Mouse (Mus musculus): ENCODE data around the gene Sp2. TPM values are rescaled to one million over a fixed set of nuclear protein-coding genes. Genes with fewer than 3 reads are reported as not detected.

Gene Sp2
- polyA plus RNA-seq, 1 experiment from 2014 or later = 17.9 TPM

GRCm38 (mm10) chr11:96991501-96991900 is 8.7 kb upstream of the Sp2 start:
- no peaks in the 10 kb centered on the region for H3K36me3 ChIP-seq
- ATAC-seq (ENCODE audit: borderline replicate concordance, extremely low read depth, low FRiP score, low TSS enrichment) = no peak
- peaks cover 2% of the 10 kb centered on the region; the same call in 1 of the 2 replicates for H3K27me3 ChIP-seq
- H3K9me3 ChIP-seq = no peaks in the 10 kb centered on the region
- H3K4me2 ChIP-seq = no peak overlapping the region
- H3K4me1 ChIP-seq = peaks cover 48% of the 10 kb centered on the region
- peak overlapping the region; percentile 6; the same call in 1 of the 2 replicates for H3K27ac ChIP-seq
- no peak overlapping the region for H3K4me3 ChIP-seq
- H3K9ac ChIP-seq = no peak overlapping the region
- WGBS = 56% methylated on average over 5 of the region's 5 CpGs

GRCm38 (mm10) chr11:96987873-96988655 is 5.3 kb upstream of the Sp2 start:
- peaks cover 5% of the 10 kb centered on the region; the same call in 1 of the 2 replicates for H3K27me3 ChIP-seq
- 0 out of 2 replicates have a peak, but pooled peaks have one; percentile 8 for ATAC-seq (ENCODE audit: borderline replicate concordance, extremely low read depth, low FRiP score, low TSS enrichment)
- peak overlapping the region; percentile 16 for H3K4me3 ChIP-seq
- H3K4me2 ChIP-seq = peak overlapping the region; percentile 50
- no peak overlapping the region for H3K27ac ChIP-seq
- peaks cover 29% of the 10 kb centered on the region for H3K4me1 ChIP-seq
- no peaks in the 10 kb centered on the region for H3K9me3 ChIP-seq
- no peak overlapping the region for H3K9ac ChIP-seq
- no peaks in the 10 kb centered on the region for H3K36me3 ChIP-seq
- WGBS = 4% methylated on average over 31 of the region's 31 CpGs

GRCm38 (mm10) chr11:96986463-96986862 is 3.7 kb upstream of the Sp2 start:
- H3K4me1 ChIP-seq = peaks cover 16% of the 10 kb centered on the region
- H3K27ac ChIP-seq = no peak overlapping the region
- H3K4me3 ChIP-seq = no peak overlapping the region
- ATAC-seq (ENCODE audit: borderline replicate concordance, extremely low read depth, low FRiP score, low TSS enrichment) = no peak
- 31% methylated on average over 3 of the region's 3 CpGs for WGBS
- H3K4me2 ChIP-seq = no peak overlapping the region
- no peak overlapping the region for H3K9ac ChIP-seq
- H3K9me3 ChIP-seq = no peaks in the 10 kb centered on the region
- H3K36me3 ChIP-seq = no peaks in the 10 kb centered on the region
- H3K27me3 ChIP-seq = peaks cover 5% of the 10 kb centered on the region; the same call in 1 of the 2 replicates

GRCm38 (mm10) chr11:96984903-96985302 is 2.1 kb upstream of the Sp2 start:
- Histone ChIP-seq H3K9me3 (no peaks in the 10 kb centered on the region), H3K36me3 (no peaks in the 10 kb centered on the region), H3K4me3 (no peak overlapping the region), H3K27ac (no peak overlapping the region), H3K4me1 (peaks cover 11% of the 10 kb centered on the region), H3K27me3 (peaks cover 5% of the 10 kb centered on the region; the same call in 1 of the 2 replicates), H3K9ac (no peak overlapping the region), H3K4me2 (no peak overlapping the region)
- 39% methylated on average over 4 of the region's 4 CpGs for WGBS
- no peak for ATAC-seq (ENCODE audit: borderline replicate concordance, extremely low read depth, low FRiP score, low TSS enrichment)

- ATAC-seq (ENCODE audit: borderline replicate concordance, extremely low read depth, low FRiP score, low TSS enrichment) = no peak
- H3K27me3 ChIP-seq = peaks cover 5% of the 10 kb centered on the region; the same call in 1 of the 2 replicates
- H3K9me3 ChIP-seq = no peaks in the 10 kb centered on the region
- no peaks in the 10 kb centered on the region for H3K36me3 ChIP-seq
- H3K9ac ChIP-seq = no peak overlapping the region
- H3K4me3 ChIP-seq = no peak overlapping the region
- H3K27ac ChIP-seq = no peak overlapping the region
- peaks cover 10% of the 10 kb centered on the region for H3K4me1 ChIP-seq
- no peak overlapping the region for H3K4me2 ChIP-seq
- 3% methylated on average over 7 of the region's 7 CpGs for WGBS
These were observed 404 bp downstream of the Sp2 start for GRCm38 (mm10) chr11:96982355-96982754.

GRCm38 (mm10) chr11:96981461-96981860 is 1.3 kb downstream of the Sp2 start:
- Histone ChIP-seq H3K4me2 (no peak overlapping the region), H3K9me3 (no peaks in the 10 kb centered on the region), H3K36me3 (no peaks in the 10 kb centered on the region), H3K9ac (no peak overlapping the region), H3K4me1 (peaks cover 9% of the 10 kb centered on the region), H3K27me3 (peaks cover 5% of the 10 kb centered on the region; the same call in 1 of the 2 replicates), H3K4me3 (no peak overlapping the region), H3K27ac (no peak overlapping the region)
- no peak for ATAC-seq (ENCODE audit: borderline replicate concordance, extremely low read depth, low FRiP score, low TSS enrichment)
- 46% methylated on average over 15 of the region's 15 CpGs for WGBS

- Histone ChIP-seq H3K36me3 (no peaks in the 10 kb centered on the region), H3K9me3 (no peaks in the 10 kb centered on the region), H3K4me2 (no peak overlapping the region), H3K4me3 (no peak overlapping the region), H3K9ac (no peak overlapping the region), H3K4me1 (peaks cover 22% of the 10 kb centered on the region), H3K27me3 (peaks cover 5% of the 10 kb centered on the region; the same call in 1 of the 2 replicates), H3K27ac (no peak overlapping the region)
- WGBS = 72% methylated on average over 5 of the region's 5 CpGs
- ATAC-seq (ENCODE audit: borderline replicate concordance, extremely low read depth, low FRiP score, low TSS enrichment) = no peak
These were observed 2.7 kb downstream of the Sp2 start for GRCm38 (mm10) chr11:96980021-96980420.

- no peak for ATAC-seq (ENCODE audit: borderline replicate concordance, extremely low read depth, low FRiP score, low TSS enrichment)
- Histone ChIP-seq H3K27me3 (peaks cover 5% of the 10 kb centered on the region; the same call in 1 of the 2 replicates), H3K27ac (no peak overlapping the region), H3K4me3 (no peak overlapping the region), H3K9ac (no peak overlapping the region), H3K4me2 (no peak overlapping the region), H3K4me1 (peaks cover 22% of the 10 kb centered on the region), H3K9me3 (no peaks in the 10 kb centered on the region), H3K36me3 (no peaks in the 10 kb centered on the region)
- WGBS = 77% methylated on average over 7 of the region's 7 CpGs
These were observed 3.4 kb downstream of the Sp2 start for GRCm38 (mm10) chr11:96979329-96979728.

- ATAC-seq (ENCODE audit: borderline replicate concordance, extremely low read depth, low FRiP score, low TSS enrichment) = no peak
- WGBS = 15% methylated on average over 17 of the region's 17 CpGs
- Histone ChIP-seq H3K27me3 (no peaks in the 10 kb centered on the region), H3K36me3 (no peaks in the 10 kb centered on the region), H3K4me2 (peak overlapping the region; percentile 85), H3K4me3 (peak overlapping the region; percentile 84), H3K27ac (peak overlapping the region; percentile 88), H3K9me3 (no peaks in the 10 kb centered on the region), H3K9ac (peak overlapping the region; percentile 83), H3K4me1 (peaks cover 23% of the 10 kb centered on the region)
These were observed 4.1 kb downstream of the Sp2 start for GRCm38 (mm10) chr11:96978401-96979246.

- Histone ChIP-seq H3K4me1 (peaks cover 27% of the 10 kb centered on the region), H3K36me3 (no peaks in the 10 kb centered on the region), H3K4me2 (peak overlapping the region; percentile 85), H3K27me3 (no peaks in the 10 kb centered on the region), H3K9me3 (no peaks in the 10 kb centered on the region), H3K4me3 (peak overlapping the region; percentile 84), H3K27ac (peak overlapping the region; percentile 95), H3K9ac (peak overlapping the region; percentile 95)
- ATAC-seq (ENCODE audit: borderline replicate concordance, extremely low read depth, low FRiP score, low TSS enrichment) = peak; percentile 96
- WGBS = under 1% methylated on average over 45 of the region's 45 CpGs
These were observed 5.0 kb downstream of the Sp2 start for GRCm38 (mm10) chr11:96977606-96978400.

- ATAC-seq (ENCODE audit: borderline replicate concordance, extremely low read depth, low FRiP score, low TSS enrichment) = peak; percentile 73
- H3K9me3 ChIP-seq = no peaks in the 10 kb centered on the region
- peak overlapping the region; percentile 84 for H3K4me3 ChIP-seq
- under 1% methylated on average over 50 of the region's 50 CpGs for WGBS
- no peaks in the 10 kb centered on the region for H3K36me3 ChIP-seq
- peak overlapping the region; percentile 95 for H3K27ac ChIP-seq
- peak overlapping the region; percentile 62 for H3K4me2 ChIP-seq
- H3K27me3 ChIP-seq = no peaks in the 10 kb centered on the region
- H3K4me1 ChIP-seq = peaks cover 27% of the 10 kb centered on the region
- peak overlapping the region; percentile 95 for H3K9ac ChIP-seq
These were observed 5.7 kb downstream of the Sp2 start for GRCm38 (mm10) chr11:96976911-96977591.

Data from lung, embryonic 15.5 days (tissue).